Mouse (Mus musculus) liver, embryonic 14.5 days (tissue): ENCODE measurements at regions not wholly inside any gene's neighbourhood (a gene's known extent, or its start where the extent isn't known, plus 50 kb on each side); places are given as distances from the start of the nearest gene placed in this dataset.

Experiments used
- CTCF ChIP-seq: IDR thresholded peaks from 2 replicates; pipeline ENCODE4 v1.5.1; 2016; ENCODE audit warnings: antibody characterized with exemption, low read depth, control low read depth
- EP300 ChIP-seq: IDR thresholded peaks from 2 replicates; pipeline ENCODE4 v1.6.1; 2016; ENCODE audit warnings: antibody characterized with exemption, low read depth

- TF ChIP-seq EP300 (no peak), CTCF (no peak)
These were observed 168.9 kb downstream of the Gja1 start for GRCm38 (mm10) chr10:56545989-56546388.
